Mouse (Mus musculus): ENCODE measurements around the gene Olfr96. TPM values are rescaled to one million over a fixed set of nuclear protein-coding genes. Genes with fewer than 3 reads are reported as not detected.

Gene Olfr96
- total RNA-seq, 4 experiments from 2014 or later = not detected

DNA sequence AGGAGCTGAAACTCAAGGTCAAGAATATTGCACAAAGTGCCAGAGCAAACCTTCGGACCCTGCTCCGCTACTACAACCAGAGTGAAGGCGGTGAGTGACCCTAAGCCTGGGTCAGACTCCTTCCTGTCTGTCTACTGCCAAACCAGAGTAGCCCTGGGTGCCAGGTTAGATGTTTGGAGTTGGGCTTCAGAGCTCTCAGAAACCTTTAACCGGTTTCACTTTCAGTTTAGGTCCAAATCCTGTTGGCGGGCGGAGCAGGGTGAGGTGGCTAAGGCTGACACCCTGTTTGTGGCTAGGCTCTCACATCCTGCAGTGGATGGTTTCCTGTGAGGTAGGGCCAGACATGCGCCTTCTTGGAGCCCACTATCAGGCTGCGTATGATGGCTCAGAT lies 50.8 kb downstream of the Olfr96 start:
- DNase-seq (ENCODE audit: low spot score in 2 of 2) = peak; percentile 18 to 50

GRCm38 (mm10) chr17:37275626-37276248 lies 55.8 kb downstream of the Olfr96 start:
- no peak for DNase-seq (ENCODE audit: low spot score in 2 of 2)

Other genes starting within 250 kb of the Olfr96 start
- not detected for gene 2410137M14Rik, start 238.9 kb upstream of the Olfr96 start, total RNA-seq (2022)
- gene H2-M5, start 230.6 kb upstream of the Olfr96 start, total RNA-seq (2022) = not detected
- under 1 TPM in 3 of 4 experiments, not detected in 1; 0.12 to 0.38 (median 0.27) TPM for gene Zfp57, start 219.0 kb upstream of the Olfr96 start, total RNA-seq (2022)
- gene Mog, start 196.7 kb upstream of the Olfr96 start, total RNA-seq (2022) = not detected
- 1 to 10 TPM; 3.1 to 6.8 (median 6.4) TPM for gene Gabbr1, start 174.2 kb upstream of the Olfr96 start, total RNA-seq (2022)
- not detected for gene Olfr90, start 131.6 kb upstream of the Olfr96 start, total RNA-seq (2022)
- not detected for gene Olfr91, start 121.9 kb upstream of the Olfr96 start, total RNA-seq (2022)
- not detected for gene Olfr92, start 100.1 kb upstream of the Olfr96 start, total RNA-seq (2022)
- gene Olfr93, start 58.7 kb upstream of the Olfr96 start, total RNA-seq (2022) = not detected
- not detected for gene Ubd, start 26.3 kb upstream of the Olfr96 start, total RNA-seq (2022)
- not detected for gene Olfr94, start 19.2 kb upstream of the Olfr96 start, total RNA-seq (2022)
- not detected for gene Olfr95, start 7.0 kb upstream of the Olfr96 start, total RNA-seq (2022)
- not detected for gene Olfr97, start 17.2 kb downstream of the Olfr96 start, total RNA-seq (2022)
- gene Olfr98, start 43.6 kb downstream of the Olfr96 start, total RNA-seq (2022) = not detected
- 1 to 10 TPM in 2 of 4 experiments, under 1 TPM in 2; 0.36 to 1.6 (median 0.90) TPM for gene H2-M3, start 50.1 kb downstream of the Olfr96 start, total RNA-seq (2022)
- gene Olfr99, start 63.3 kb downstream of the Olfr96 start, total RNA-seq (2022) = not detected
- gene Olfr101, start 84.2 kb downstream of the Olfr96 start, total RNA-seq (2022) = not detected
- gene Olfr102, start 96.9 kb downstream of the Olfr96 start, total RNA-seq (2022) = not detected
- not detected for gene Olfr103, start 119.6 kb downstream of the Olfr96 start, total RNA-seq (2022)
- not detected for gene Olfr104-ps, start 139.4 kb downstream of the Olfr96 start, total RNA-seq (2022)
- gene Olfr105-ps, start 158.9 kb downstream of the Olfr96 start, total RNA-seq (2022) = not detected
- gene Olfr106-ps, start 170.2 kb downstream of the Olfr96 start, total RNA-seq (2022) = not detected
- gene Olfr107, start 179.1 kb downstream of the Olfr96 start, total RNA-seq (2022) = not detected
- not detected for gene Olfr108, start 225.3 kb downstream of the Olfr96 start, total RNA-seq (2022)
- not detected for gene Olfr109, start 238.8 kb downstream of the Olfr96 start, total RNA-seq (2022)

Measured in gastrocnemius, adult 8-10 months (tissue).